Mouse (Mus musculus) lung, postnatal 0 days (tissue): Measurements from ENCODE around the gene Lmtk2.

Experiments
- CTCF ChIP-seq: IDR thresholded peaks from 2 replicates; pipeline ENCODE4 v1.5.1; 2016; ENCODE audit warnings: antibody characterized with exemption, mild to moderate bottlenecking
- EP300 ChIP-seq: IDR thresholded peaks from 2 replicates; pipeline ENCODE4 v1.6.1; 2016; ENCODE audit warnings: antibody characterized with exemption, mild to moderate bottlenecking, control low read depth

GRCm38 (mm10) chr5:144222811-144223502 is 122.7 kb downstream of the Lmtk2 start:
- TF ChIP-seq EP300 (peak; percentile 72), CTCF (no peak)
